Mouse (Mus musculus) brain, adult 2 months (tissue): ENCODE measurements around the gene Pde6h.
"Not testable (repeated sequence)": the region's sequence is repeated elsewhere in the genome, so short reads cannot be mapped to it uniquely, and the experiment has no call there.

Experiments used
- DNase-seq: peaks from one replicate; pipeline ENCODE4 v3.0.0; 2011; ENCODE audit warnings: low read depth, low spot score

The Pde6h gene

GRCm38 (mm10) chr6:136923532-136923931, at the start of gene Pde6h:
Pde6h (plus strand) TSS chr6:136923832.
- DNase-seq, result no peak

DNA sequence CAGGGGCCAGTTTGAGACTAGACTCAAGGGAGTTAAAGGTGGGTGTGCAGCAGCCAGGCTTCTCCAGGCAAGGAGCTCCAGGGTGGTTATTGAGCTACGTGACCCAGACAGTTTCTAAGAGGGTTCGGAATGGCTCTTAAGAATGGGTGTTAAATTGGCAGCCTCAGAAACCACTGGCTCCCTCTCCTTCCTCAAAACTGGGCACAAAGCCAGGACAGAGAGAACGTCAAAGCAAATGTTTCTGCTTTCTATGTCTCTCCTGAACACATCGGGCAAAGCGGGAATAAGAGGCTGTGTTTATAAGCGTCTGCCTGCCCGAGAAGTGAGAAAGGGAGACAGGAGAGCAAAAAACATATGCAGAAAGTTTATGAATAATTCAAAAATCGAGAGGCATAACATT, 49.0 kb upstream of the Pde6h start:
- DNase-seq, result peak; percentile 53

- DNase-seq, result peak; percentile 71
These were observed 48.0 kb upstream of the Pde6h start, which contains the start of gene Mgp for GRCm38 (mm10) chr6:136875670-136876069. Mgp (minus strand) TSS chr6:136875823.

- no peak for DNase-seq
These were observed 42.0 kb upstream of the Pde6h start for GRCm38 (mm10) chr6:136881678-136882077.

GRCm38 (mm10) chr6:136883431-136883915, 40.2 kb upstream of the Pde6h start:
- DNase-seq, result no peak

DNA sequence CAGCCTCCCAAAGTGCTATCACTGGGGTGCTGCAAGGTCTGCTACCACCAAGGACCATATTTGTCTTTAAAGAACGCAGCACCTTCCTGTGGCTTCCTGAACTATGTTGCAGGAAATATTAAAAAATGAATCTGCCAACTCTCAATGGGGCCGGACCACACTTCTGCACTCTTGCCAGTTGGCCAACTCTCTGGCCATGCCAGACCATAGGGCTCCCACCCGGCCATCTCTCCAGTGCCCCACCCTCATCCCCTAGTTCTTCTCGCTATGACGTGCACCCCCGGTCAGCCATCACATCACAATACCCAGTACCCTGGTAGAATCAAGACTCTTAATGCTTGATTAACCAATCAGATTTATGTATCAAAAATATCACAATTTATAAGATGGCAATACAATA, 39.7 kb upstream of the Pde6h start:
- DNase-seq, result no peak

DNA sequence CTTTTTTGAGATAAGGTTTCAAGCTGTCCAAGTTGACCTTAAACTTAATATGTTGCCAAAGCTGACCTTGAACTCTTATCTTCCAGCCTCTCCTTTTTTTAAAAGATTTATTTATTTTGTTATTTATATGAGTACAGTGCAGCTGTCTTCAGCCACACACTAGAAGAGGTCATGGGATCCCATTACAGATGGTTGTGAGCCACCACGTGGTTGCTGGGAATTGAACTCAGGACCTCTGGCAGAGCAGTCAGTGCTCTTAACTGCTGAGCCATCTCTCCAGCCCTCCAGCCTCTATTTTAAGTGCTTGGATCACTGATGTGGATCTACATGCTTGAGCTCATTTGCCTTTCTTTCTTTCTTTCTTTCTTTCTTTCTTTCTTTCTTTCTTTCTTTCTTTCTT, 38.9 kb upstream of the Pde6h start:
- not testable (repeated sequence) for DNase-seq

DNA sequence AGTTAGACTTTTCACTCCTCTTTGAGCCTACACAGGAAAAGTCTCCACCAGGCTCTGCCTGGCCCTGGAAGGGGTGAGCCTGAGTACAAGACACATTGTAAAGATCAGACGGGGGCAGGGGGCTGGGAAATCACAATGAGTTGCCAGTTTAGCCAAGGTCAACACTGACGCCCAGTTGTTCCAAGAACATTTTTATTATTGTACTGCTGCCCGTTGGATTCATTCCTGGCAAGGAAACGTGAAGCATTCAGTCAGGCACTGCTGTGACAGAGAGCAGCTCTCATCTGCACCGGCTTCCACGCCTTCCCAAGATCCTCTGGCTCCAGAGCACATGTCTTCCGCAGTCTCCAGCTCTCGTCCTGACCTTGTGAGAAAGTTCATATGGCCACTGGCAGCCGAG, 35.8 kb upstream of the Pde6h start:
- peak; percentile 21 for DNase-seq

GRCm38 (mm10) chr6:136889067-136889466, 34.6 kb upstream of the Pde6h start:
- no peak for DNase-seq

DNA sequence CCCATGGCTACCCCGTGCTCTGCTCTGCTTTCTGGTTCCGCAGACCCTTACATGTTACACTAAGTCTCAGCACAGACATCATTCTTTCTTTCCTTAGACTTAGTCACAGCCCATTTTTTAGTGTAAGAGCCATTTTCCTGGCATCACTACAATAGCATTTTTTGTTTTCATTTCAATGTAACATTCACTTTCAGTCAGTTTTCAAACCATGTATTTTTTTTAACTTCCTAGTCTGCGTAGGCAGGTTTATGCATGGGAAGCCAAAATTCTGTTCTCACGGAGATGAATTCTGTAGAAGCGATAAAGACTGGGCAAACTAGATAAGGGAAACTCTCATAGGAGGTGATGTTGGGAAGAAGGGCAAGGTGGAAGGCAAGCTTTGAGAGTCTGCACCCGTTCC, 34.1 kb upstream of the Pde6h start:
- peak; percentile 50 for DNase-seq

DNA sequence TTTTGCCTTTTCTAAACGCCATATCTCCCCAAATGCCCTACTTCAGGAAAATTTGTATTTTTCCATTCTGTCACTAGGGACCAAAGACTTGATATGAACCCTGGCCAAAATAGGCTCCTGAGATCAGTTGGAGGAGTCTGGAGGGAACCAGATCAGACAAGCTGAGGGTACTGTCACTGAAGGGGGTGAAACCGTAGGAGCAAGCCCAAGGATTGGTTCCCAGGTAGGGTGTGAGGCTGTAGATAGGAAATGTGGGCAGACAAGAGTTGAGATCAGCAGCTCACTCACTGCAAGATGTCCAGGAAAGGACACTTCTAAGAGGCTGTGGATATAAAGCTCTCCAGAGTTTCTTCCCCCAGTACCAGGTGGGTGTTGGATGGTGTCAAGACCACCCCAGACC, 31.6 kb upstream of the Pde6h start:
- no peak for DNase-seq

- no peak for DNase-seq
These were observed 28.9 kb upstream of the Pde6h start for GRCm38 (mm10) chr6:136894532-136895339.

DNA sequence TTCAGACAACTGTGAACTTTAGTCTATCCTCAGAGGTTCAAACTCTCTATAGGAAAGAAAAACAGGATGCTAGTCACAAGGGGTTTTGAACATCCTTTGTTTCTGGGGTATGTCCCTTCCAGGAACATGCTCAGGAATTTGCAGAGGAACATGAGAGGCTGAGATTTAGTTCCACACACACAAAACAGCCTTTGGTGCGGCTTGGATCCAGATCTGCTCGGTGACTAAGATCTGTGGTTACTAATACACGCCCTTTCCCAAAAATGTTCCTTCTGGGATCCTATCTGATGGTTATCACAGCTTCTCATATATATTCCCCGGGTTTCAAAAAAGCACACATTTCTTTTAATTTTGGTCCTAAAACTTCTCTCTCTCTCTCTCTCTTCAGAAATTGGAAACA, 25.8 kb upstream of the Pde6h start:
- DNase-seq, result peak; percentile 23

DNA sequence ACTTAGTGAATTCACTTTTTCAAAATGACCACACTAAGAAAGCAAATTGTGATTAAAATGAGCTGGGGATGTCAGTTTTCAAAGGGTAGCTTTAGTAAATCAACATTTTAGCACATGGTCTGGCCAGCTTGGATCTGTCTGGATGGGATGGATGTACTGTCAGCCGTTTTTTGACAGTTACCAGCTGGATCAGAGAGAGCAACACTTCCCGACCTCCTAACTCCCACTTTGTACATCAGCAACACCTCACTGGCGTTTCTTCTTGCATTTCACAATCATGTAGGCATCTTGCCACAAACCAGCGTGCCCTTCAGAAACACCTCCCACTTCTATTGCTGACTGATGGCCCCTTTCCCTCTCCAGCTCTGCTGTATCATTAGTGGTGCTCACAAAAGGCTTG, 25.4 kb upstream of the Pde6h start:
- no peak for DNase-seq

GRCm38 (mm10) chr6:136898954-136899353, 24.7 kb upstream of the Pde6h start:
- DNase-seq, result no peak

DNA sequence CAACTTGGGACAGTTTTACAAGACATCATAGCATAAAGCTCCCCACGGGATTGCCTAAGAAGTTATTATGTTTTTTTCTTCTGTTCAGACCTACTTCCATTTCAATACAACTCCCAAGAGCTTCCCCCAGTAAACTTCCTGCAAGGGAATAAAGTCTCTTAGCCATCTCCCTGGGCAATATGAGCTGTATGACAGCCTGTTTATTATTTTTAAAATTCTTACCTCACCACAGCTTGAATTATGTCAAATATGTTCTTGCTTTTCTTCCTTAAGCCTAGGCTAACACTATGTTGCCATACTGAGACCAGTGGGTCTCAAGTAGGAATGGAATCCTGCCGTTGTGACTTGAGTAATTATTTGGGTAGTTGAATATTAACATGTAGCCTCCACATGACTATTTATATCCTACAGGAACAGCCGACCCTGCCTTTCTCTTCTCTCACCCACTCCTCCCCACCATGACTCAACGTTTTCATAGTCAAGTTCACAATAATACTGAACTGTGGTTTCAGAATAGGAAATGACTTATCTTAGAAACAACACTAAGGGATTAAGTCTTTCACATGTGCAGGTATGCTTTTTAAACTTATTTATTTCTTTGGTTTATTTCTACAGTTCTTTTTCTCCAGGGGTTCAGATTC, 23.1 kb upstream of the Pde6h start:
- peak; percentile 34 for DNase-seq

GRCm38 (mm10) chr6:136901010-136901409, 22.6 kb upstream of the Pde6h start:
- no peak for DNase-seq

DNA sequence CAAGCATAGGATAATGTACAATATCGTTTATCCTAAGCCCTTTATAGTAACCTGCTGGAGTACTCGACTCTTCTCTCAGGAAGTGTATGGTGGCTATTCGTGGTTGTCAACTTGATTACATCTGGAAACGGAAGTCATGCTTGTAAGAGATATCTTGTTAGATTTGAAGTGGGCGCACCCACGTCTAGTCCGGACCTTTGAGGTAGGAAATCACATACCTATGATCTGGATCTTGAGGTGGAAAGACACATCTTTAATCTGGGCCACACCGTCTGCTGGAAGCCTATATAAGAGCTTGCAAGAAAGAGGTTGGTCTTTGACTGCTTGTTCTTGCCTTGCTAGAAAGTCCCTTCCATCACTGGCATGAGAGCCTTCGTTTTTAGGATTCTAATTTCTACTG, 21.1 kb upstream of the Pde6h start:
- no peak for DNase-seq

GRCm38 (mm10) chr6:136903885-136904470, 19.7 kb upstream of the Pde6h start:
- no peak for DNase-seq

DNA sequence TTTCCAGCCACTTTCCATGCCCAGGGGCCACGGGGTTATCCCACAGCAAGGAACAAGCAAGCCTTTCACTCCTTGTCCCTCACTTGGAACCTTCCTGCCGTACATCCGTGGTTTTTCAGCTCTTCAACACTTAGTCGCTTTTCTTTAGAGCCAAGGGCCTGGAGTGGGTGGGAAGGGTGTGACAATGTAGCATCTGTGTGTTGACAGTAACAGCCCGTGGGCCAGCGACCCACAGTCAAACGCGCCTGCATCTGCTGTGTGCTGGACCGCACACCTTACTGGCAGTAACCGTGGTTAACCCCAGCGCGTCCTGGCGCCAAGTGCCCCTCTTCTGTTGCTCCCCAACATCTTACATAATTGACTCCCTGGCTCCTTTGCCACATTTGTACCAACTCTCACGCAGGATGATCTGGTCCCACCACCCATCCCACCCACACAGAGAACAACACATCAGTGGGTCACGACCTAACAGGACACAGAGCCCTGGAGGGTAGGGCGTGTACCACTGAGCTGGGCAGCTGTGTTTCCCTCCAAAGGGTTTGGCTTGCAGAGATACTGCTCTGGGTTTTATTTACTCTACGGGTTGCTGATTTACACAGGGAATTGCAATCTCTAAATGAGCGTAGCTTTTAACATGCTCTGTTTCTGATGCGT, 17.2 kb upstream of the Pde6h start:
- peak; percentile 28 for DNase-seq

GRCm38 (mm10) chr6:136906937-136907293, 16.7 kb upstream of the Pde6h start:
- DNase-seq, result no peak

GRCm38 (mm10) chr6:136910247-136910890, 13.3 kb upstream of the Pde6h start:
- peak; percentile 32 for DNase-seq
